Mouse (Mus musculus) ovary, adult 10 weeks (tissue): Measurements from ENCODE around the gene H2afx. TPM values are rescaled to one million over a fixed set of nuclear protein-coding genes. Genes with fewer than 3 reads are reported as not detected.

Experiments
- polyA plus RNA-seq: library from polyadenylated mRNA; stranded (reverse); fragments of 350-450 nt; fragmentation: Illumina TruSeq; extraction: RNeasy Lipid Tissue Mini Kit (QIAGEN cat#74804); gene quantifications from one replicate; pipeline ENCODE4 v1.2.3, GENCODE M21; 2014

H2afx gene
- polyA plus RNA-seq = 9.2 TPM

DNA sequence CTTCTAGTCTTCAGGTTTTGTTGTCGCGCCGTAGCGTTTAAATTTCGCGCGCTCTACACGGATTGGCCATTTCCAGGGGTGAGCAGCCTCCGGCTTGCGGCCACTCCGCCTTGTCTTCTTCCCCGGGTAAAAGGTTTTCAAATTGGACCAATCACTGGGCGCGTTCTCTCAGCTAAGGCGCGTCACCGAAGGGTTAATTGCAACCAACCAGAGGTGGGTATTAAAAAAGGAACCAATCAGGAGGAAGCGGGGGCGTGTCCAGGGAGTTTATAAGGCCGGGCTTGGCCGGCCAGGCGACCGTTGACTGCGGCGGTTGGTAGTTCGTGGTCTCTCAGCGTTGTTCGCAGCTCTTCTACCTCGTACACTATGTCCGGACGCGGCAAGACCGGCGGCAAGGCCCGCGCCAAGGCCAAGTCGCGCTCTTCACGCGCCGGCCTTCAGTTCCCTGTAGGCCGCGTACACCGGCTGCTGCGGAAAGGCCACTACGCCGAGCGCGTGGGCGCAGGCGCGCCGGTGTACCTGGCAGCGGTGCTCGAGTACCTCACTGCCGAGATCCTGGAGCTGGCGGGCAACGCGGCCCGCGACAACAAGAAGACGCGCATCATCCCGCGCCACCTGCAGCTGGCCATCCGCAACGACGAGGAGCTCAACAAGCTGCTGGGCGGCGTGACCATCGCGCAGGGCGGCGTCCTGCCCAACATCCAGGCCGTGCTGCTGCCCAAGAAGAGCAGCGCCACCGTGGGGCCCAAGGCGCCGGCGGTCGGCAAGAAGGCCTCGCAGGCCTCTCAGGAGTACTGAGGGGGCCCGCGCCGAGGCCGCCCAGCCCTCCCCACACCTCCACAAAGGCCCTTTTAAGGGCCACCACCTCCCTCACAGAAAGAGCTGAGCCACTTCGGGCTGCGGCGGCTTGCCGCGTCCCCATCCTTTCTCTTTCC is at the start of gene H2afx:
Gene H2afx, plus strand, starts transcription at position 299 of the 935 bp plus-strand sequence.

DNA sequence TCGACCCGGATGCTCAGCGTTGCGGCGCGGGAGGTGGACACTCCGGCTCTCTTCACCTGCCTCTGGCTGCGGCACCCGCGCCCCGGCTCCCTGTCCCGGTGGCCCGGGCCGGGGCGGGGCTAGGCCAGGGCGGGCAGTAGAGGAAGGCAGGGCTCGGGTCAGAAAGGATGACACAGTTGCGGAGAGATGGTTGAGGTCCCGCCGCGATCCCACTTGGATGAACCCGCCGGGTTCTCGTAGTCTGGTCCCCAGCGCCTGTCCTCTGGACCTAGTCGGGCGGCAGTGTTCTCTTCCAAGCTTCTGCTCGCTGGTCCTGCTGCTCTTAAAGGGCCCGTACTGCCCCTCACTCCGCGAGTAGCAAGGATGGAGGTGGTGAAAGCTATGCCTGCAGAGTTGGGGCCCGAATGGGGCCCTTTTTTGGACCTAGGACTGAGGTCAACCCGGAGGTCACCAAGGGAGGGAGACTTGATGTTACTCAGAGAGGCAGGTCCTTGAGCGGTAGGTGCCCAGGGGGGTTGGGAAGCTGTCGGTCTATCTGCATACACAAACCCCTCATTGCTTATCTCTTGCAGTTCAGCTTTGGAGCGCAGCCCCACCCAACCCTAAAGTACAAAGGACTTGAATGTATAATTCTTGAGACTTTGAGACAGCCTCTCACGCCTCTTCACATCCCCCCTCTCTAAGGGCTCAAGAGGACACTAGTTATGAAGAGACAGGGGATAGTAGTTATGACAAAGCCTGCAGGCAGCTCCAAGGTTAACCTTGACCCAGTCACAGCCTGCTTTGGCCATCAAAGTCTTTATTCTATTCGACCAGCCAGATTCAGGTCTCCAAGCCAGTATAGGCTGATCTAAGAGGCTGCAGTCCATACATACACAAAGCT is 46.2 kb upstream of the H2afx start, which contains the start of gene Abcg4:
Gene Abcg4, minus strand, starts transcription at position 540 of the 883 bp plus-strand sequence.

DNA sequence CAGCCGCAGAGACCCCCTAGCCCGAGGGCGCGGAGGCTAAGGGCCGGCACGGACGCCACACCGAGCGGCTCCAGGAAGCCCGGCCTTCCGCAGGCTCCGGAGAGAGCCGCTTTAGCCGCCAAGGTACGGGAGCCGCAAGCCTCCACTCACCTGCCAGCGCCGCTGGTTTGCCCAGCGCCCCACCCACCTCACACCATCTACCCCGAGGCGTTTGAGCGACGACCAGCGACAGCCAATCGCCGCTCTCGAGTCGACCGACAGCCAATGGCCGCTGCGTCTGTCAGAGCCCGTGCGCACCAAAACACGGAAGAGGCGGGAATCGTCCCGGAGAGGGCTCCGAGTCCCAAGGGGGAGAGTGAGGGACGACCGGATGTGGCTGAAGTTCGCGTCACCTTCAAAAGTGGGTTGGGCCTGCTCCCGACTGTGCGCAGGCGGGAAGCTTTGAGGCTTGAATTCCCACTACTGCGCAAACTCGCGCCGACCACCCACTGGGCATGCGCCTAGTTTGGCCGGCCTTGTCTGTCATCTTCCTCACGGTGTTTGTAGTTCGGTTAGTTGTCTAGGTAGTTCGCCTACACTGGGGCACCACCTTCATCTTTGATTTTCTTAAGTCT is 28.9 kb upstream of the H2afx start, which contains the start of gene Hinfp:
Gene Hinfp, minus strand, starts transcription at position 206 of the 614 bp plus-strand sequence.

DNA sequence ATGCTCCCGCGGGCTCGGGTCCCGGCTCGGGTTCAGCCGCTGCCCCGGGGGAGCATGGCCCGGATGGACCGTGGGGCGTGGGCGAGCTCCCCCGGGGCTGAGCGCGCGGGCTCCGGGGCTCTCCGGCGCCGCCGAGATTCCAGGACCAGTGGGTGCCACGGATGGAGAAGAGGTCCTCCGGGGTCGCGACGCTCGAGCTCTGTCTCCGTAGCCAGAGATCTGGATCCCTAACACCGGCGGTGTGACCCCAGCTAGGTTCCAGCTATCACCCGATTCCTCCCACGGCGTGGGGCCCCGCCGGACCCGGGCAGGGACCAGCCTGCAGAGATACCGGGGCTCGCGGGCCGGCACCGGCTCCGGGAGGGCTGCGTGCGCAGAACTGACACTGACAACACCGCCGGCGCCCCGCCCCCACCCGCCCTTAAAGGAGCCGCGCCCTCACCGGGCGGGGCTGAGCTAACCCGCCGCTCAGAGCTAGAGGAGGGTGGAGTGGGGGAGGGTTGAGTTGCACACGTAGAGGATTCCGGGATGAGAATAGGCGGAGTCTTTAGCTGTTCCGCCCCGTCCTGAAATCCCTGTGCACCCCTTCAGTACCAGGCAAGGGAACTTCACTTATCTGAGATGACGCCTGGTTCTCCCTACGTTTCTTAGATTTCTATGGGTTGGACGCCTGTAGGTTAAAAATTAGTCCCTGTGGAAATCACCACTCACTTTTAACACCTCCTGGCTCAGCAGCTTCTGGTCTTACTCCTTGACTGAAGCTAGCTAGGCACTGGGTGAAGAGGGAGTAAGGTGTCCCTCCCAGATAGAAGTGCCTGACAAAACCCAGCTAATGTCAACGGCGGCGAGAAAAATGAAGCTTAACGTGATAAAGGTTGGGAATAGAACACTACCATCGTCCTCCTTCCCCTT is 14.4 kb upstream of the H2afx start, which contains the start of gene C2cd2l:
Gene C2cd2l, minus strand, starts transcription at position 399 of the 912 bp plus-strand sequence.

DNA sequence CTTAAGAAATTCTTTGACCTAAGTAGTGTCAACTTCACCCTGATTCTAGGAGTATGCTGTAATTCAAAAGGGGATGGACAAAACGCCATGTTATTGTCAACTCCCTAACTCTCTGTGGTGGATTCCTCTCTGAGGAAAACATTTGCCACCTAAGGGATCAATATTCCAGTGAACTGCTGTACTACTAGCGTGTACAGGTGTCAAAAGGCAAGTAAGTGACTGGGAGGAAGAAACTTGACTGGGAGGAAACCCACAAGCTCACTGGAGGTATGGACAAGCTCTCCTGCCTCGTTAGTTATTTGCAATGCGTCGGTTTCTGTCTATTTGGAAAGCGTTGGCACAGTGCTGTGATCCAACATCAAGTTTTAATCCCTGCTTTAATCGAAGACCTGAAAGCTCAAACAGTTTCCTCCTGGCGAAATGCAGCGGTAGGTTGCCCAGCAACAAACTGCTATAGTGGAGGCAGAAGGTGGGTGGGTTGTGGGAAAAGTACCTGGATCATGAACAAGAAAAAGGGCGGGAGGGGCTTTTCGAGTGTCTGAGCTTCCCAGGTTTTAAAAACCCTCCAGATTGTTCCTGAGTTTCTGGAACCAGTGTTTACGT is 8.6 kb upstream of the H2afx start, which contains the start of gene Dpagt1:
Gene Dpagt1, plus strand, starts transcription at position 252 of the 603 bp plus-strand sequence.

DNA sequence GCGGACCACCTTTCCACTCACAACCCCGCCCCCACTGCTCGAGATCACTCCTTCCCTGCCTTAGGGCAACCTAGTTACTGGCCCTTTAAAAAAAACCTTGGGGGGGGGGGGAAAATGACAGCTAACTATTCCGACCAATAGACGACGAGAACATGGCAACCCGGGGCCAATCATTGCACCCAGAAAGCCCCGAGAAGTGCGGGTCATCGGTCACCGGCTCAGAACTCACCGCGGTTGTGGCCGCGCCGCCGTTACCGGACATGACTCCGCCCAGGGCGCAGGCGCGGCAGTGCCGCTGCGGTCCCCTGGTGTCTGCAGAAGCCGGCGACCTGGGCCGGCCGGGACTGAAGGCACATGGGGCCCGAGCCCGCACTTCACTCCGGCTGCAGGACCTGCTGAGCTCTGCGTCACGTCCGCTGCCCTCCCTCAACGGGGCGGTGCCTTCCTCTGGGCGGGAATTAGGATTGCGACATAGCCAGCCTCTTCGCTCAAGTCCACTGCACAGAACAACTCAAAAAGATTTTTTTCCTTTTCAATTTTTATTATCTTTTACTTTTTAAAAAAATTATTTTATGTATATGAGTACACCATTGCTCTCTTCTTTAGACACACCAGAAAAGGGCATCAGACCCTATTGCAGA is 9.4 kb downstream of the H2afx start, which contains the start of gene Hmbs:
Gene Hmbs, minus strand, starts transcription at position 448 of the 641 bp plus-strand sequence.

DNA sequence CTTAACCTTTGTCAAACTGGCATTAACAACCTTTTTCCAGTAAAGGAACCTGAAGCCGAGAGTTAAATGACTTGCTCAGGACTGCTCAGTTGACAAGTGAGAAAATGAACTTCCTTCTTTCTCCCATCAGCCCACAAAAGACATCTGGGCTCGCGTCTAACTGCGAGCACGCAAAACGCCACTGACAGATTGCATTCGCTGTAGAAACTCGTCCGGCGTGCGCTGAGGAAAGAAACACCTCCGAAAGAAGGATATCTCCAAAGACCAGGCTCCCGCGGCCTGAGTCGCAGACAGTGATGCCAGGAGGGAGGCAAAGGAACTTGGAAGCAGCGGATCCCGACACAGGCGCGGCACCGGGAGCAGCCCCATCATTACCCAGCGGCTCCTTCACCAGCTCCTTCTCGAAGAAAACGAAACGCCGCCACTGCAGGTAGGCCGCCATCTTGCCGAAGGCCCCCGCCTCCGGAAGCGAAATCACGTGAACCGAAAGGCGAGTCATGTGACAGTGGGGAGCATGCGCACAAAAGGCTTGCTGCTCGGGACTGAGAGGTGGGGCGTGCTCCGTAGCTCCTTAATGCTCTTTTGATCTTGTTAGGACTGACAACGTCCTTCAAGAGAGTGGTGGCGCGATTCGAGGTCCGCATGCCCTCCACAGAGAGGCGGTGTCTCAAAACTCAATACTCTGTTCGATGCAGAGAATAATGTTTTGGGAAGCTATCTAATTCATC is 26.9 kb downstream of the H2afx start, which contains the start of gene Vps11:
Gene Vps11, minus strand, starts transcription at position 481 of the 728 bp plus-strand sequence.

DNA sequence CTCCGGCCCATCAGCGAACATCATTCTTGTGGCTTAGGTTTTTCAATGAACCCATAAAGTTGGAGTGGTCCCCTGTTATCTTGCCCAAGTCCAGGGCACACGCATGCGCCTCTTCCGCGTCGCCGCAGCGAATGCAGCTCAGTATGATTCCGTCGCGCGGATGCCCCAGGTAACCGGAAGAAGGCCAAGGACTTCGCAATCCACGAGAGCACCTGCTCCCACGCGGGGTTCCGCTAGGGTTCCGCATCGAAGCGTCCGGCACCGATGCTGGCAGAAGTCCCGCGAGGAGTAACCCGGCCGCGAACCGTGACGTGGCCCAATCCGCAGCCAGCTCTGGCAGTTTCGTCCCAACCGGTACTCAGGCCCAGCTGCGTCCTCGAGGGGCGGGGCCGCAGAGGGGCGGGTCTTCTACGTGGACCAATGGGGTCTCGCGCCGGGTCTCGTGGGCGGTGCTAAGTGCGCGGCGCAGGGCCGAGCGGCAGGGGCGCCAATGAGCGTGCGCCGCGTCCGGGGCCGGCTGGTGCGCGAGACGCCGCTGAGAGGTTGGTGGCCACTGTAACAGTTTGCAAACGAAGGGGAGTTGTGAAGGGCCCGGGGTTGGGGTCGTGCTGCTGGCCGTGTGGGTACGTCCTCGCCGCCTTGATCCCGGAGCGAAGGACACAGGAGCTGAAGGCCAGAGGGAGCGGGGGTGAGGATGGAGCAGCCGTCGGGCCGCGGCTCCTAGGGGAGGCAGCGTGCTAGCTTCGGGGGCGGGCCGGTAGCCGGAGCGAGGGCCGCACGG is 44.8 kb downstream of the H2afx start, which contains the start of gene Hyou1:
Gene Hyou1, plus strand, starts transcription at position 437 of the 781 bp plus-strand sequence.

Other genes starting within 250 kb of the H2afx start
- not detected for gene Mfrp, start 233.0 kb upstream of the H2afx start, polyA plus RNA-seq
- not detected for gene C1qtnf5, start 227.4 kb upstream of the H2afx start, polyA plus RNA-seq
- gene Gm49380, start 221.2 kb upstream of the H2afx start, polyA plus RNA-seq = 0.43 TPM
- 1.1 TPM for gene Rnf26, start 221.2 kb upstream of the H2afx start, polyA plus RNA-seq
- gene Mcam, start 200.2 kb upstream of the H2afx start, polyA plus RNA-seq = 23.9 TPM
- 36.8 TPM for gene Cbl, start 100.6 kb upstream of the H2afx start, polyA plus RNA-seq
- 4.9 TPM for gene Ccdc153, start 94.0 kb upstream of the H2afx start, polyA plus RNA-seq
- gene Pdzd3, start 83.2 kb upstream of the H2afx start, polyA plus RNA-seq = not detected
- not detected for gene Nlrx1, start 66.1 kb upstream of the H2afx start, polyA plus RNA-seq
- 0.14 TPM for gene Abcg4, start 46.1 kb upstream of the H2afx start, polyA plus RNA-seq
- gene Hinfp, start 29.0 kb upstream of the H2afx start, polyA plus RNA-seq = 15.0 TPM
- gene C2cd2l, start 14.4 kb upstream of the H2afx start, polyA plus RNA-seq = 0.63 TPM
- gene Dpagt1, start 8.7 kb upstream of the H2afx start, polyA plus RNA-seq = 11.4 TPM
- gene Hmbs, start 9.5 kb downstream of the H2afx start, polyA plus RNA-seq = 26.6 TPM
- 11.1 TPM for gene Vps11, start 27.0 kb downstream of the H2afx start, polyA plus RNA-seq
- 22.1 TPM for gene Hyou1, start 44.8 kb downstream of the H2afx start, polyA plus RNA-seq
- gene Slc37a4, start 62.2 kb downstream of the H2afx start, polyA plus RNA-seq = 1.4 TPM
- 968 TPM for gene Rps25, start 72.4 kb downstream of the H2afx start, polyA plus RNA-seq
- 28.7 TPM for gene Trappc4, start 72.9 kb downstream of the H2afx start, polyA plus RNA-seq
- 4.1 TPM for gene Ccdc84, start 83.9 kb downstream of the H2afx start, polyA plus RNA-seq
- gene Foxr1, start 106.4 kb downstream of the H2afx start, polyA plus RNA-seq = 0.54 TPM
- gene Upk2, start 120.3 kb downstream of the H2afx start, polyA plus RNA-seq = not detected
- 2.6 TPM for gene Bcl9l, start 148.1 kb downstream of the H2afx start, polyA plus RNA-seq
- gene Cxcr5, start 227.2 kb downstream of the H2afx start, polyA plus RNA-seq = not detected